Mouse (Mus musculus): ENCODE data around the gene Vmn1r73. TPM values are rescaled to one million over a fixed set of nuclear protein-coding genes. Genes with fewer than 3 reads are reported as not detected.

The Vmn1r73 gene
- 0.03 TPM in 1 of 2 replicates, not detected in the other for polyA plus RNA-seq (2012; ENCODE audit: insufficient read depth, low replicate concordance)

DNA sequence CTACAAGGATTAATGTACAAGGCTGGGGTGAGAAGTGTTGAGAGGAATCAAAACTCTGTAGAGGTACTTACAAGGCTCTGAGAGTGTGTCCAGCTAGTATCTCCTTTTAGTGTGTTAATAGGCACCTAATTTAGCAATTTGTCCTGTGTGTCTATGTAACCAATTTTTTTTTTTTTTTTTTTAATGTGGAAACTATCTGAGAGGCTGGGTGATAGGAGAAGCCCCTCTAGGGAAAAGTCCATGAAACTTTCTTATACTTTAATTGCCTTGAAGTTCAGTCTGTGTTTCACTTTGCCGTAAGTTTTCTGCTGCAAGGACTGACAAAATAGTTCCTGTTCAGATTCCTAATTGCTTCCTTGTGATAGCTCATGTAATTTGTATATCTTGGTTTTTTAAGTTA lies at the start of gene Vmn1r73:
Gene Vmn1r73, plus strand, starts transcription at position 301 of the 400 bp plus-strand sequence.
- Histone ChIP-seq H3K4me1 (no peaks in the 10 kb centered on the region), H3K4me3 (replicated peaks) (no peak within 1 kb of the TSS), H3K27me3 (replicated peaks) (no peaks in the 10 kb centered on the region), H3K36me3 (replicated peaks; ENCODE audit: low read length) (no peaks in the 10 kb centered on the region), H3K9me3 (peaks cover 4% of the 10 kb centered on the region; the same call in 1 of the 2 replicates)
- TF ChIP-seq GATA1 (IDR thresholded peaks at IDR 0.05; ENCODE audit: borderline replicate concordance, low read length) (no peak), FLI1 (IDR thresholded peaks at IDR 0.05; ENCODE audit: low read length) (no peak)

Other genes with a start within 250 kb of the Vmn1r73 start
- gene Zscan4-ps2, start 216.0 kb upstream of the Vmn1r73 start, polyA plus RNA-seq (2012; ENCODE audit: insufficient read depth, low replicate concordance) = not detected in 2 replicates
- not detected in 2 replicates for gene Zscan4-ps3, start 121.0 kb upstream of the Vmn1r73 start, polyA plus RNA-seq (2012; ENCODE audit: insufficient read depth, low replicate concordance)
- not detected in 2 replicates for gene Vmn1r72, start 50.1 kb upstream of the Vmn1r73 start, polyA plus RNA-seq (2012; ENCODE audit: insufficient read depth, low replicate concordance)
- gene Vmn1r74, start 103.7 kb downstream of the Vmn1r73 start, polyA plus RNA-seq (2012; ENCODE audit: insufficient read depth, low replicate concordance) = not detected in 2 replicates
- not detected in 2 replicates for gene Vmn1r75, start 144.4 kb downstream of the Vmn1r73 start, polyA plus RNA-seq (2012; ENCODE audit: insufficient read depth, low replicate concordance)
- gene Vmn1r76, start 207.9 kb downstream of the Vmn1r73 start, polyA plus RNA-seq (2012; ENCODE audit: insufficient read depth, low replicate concordance) = 0.32 TPM in 1 of 2 replicates, not detected in the other

Data from megakaryocyte, embryonic 14.5 days (primary cell).